12 mouse cellular contexts compared by ENCODE assay signal in the genomic region with DNA sequence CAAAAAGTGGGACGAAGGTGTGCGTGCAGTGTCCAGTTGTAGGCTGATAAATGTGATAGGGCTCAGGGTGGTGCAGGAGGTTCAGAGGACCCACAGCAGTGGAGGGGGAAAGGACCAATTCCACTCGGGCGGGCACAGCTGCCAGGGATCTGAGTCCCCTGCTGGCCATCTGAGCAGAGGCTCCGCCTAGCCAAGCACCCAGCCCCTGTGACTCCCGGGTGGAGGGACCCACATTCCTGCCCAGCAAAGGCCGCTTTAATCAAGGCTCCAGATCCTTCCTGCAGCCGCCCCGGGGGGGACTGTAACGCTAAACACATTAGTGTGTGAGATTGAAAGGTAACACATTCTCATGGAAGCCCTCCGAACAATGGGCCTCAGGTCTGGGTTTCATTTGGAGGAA.
A peak's percentile ranks its signal among the peaks of the same experiment; 100 is the strongest.
DNase-seq lines count a peak whose midpoint lies in the region; ATAC-seq and TF ChIP-seq lines count a peak whose summit lies in the region.
"Had no signal": no experiment of that assay in that cellular context is flagged by ENCODE, and none has a peak within 500 bp of the region (broad histone marks: within the 10 kb centered on the region; RNA-seq: fewer than 3 reads in every experiment).

No protein-coding gene starts in this region.

- H3K4me3 ChIP-seq in heart, embryonic 15.5 days, result no peak overlapping the region
- H3K4me3 ChIP-seq in lung, postnatal 0 days (ENCODE audit: low read depth, low read length), result no peak overlapping the region
- no peak overlapping the region for H3K4me3 ChIP-seq in embryonic facial prominence, embryonic 15.5 days (replicated peaks)
- H3K4me3 ChIP-seq in myocyte, result no peak overlapping the region
- H3K4me3 ChIP-seq: liver, embryonic 15.5 days; midbrain, embryonic 10.5 days had no signal

- H3K9me3 ChIP-seq in heart, embryonic 15.5 days (replicated peaks), result no peaks in the 10 kb centered on the region
- H3K9me3 ChIP-seq in lung, postnatal 0 days (ENCODE audit: low read length), result no peaks in the 10 kb centered on the region
- H3K9me3 ChIP-seq in embryonic facial prominence, embryonic 15.5 days (replicated peaks), result no peaks in the 10 kb centered on the region
- H3K9me3 ChIP-seq: liver, embryonic 15.5 days had no signal

- 31% methylated on average over 11 of the region's 11 CpGs for WGBS in heart, embryonic 15.5 days
- WGBS in lung, postnatal 0 days, result 39% methylated on average over 11 of the region's 11 CpGs
- 21% methylated on average over 11 of the region's 11 CpGs for WGBS in embryonic facial prominence, embryonic 15.5 days

- DNase-seq in heart, adult 9 months (ENCODE audit: low spot score in 2 of 2), result no peak
- DNase-seq in lung, postnatal 0 days (ENCODE audit: low spot score), result no peak
- no peak for DNase-seq in lung, adult 18-20 months
- no peak for DNase-seq in ovary, postnatal 10 days (ENCODE audit: low spot score)
- DNase-seq: cerebellum, adult 9-10 months had no signal

- no peaks in the 10 kb centered on the region for H3K79me2 ChIP-seq in myocyte (ENCODE audit: control insufficient read depth, insufficient read depth)

- no peak overlapping the region for H3ac ChIP-seq in myocyte (ENCODE audit: control insufficient read depth, insufficient read length)

- no peak for TF ChIP-seq CTCF in lung, postnatal 0 days (IDR thresholded peaks at IDR 0.05)

- peak; percentile 0 for TF ChIP-seq POLR2A in myocyte (IDR thresholded peaks at IDR 0.05; ENCODE audit: insufficient read length, low read depth)

- no peaks in the 10 kb centered on the region for H3K27me3 ChIP-seq in heart, embryonic 15.5 days
- no peaks in the 10 kb centered on the region for H3K27me3 ChIP-seq in lung, postnatal 0 days (replicated peaks; ENCODE audit: insufficient read depth, low read length)
- no peaks in the 10 kb centered on the region for H3K27me3 ChIP-seq in embryonic facial prominence, embryonic 15.5 days
- no peaks in the 10 kb centered on the region for H3K27me3 ChIP-seq in myocyte (ENCODE audit: control insufficient read depth, insufficient read depth, insufficient read length)
- H3K27me3 ChIP-seq: CH12.LX had no signal

- H3K4me2 ChIP-seq in heart, embryonic 15.5 days, result no peak overlapping the region
- H3K4me2 ChIP-seq in lung, postnatal 0 days (replicated peaks; ENCODE audit: low read depth, low read length), result no peak overlapping the region
- H3K4me2 ChIP-seq in embryonic facial prominence, embryonic 15.5 days (replicated peaks), result no peak overlapping the region
- H3K4me2 ChIP-seq in myocyte (ENCODE audit: low read depth), result peak overlapping the region; percentile 66
- H3K4me2 ChIP-seq: liver, embryonic 15.5 days had no signal

- ATAC-seq in heart, embryonic 15.5 days (replicated peaks; ENCODE audit: insufficient number of reproducible peaks, insufficient read depth, low FRiP score, low read depth), result no peak
- no peak for ATAC-seq in lung, postnatal 0 days
- ATAC-seq in embryonic facial prominence, embryonic 15.5 days (ENCODE audit: insufficient number of reproducible peaks, low FRiP score, low TSS enrichment, low read depth), result no peak
- ATAC-seq: hindbrain, embryonic 16.5 days had no signal

- no peak for TF ChIP-seq EP300 in lung, postnatal 0 days (IDR thresholded peaks at IDR 0.05)

- H3K4me1 ChIP-seq in heart, embryonic 15.5 days (replicated peaks), result peaks cover 47% of the 10 kb centered on the region
- H3K4me1 ChIP-seq in lung, postnatal 0 days (ENCODE audit: insufficient read depth, low read depth, low read length), result peaks cover 4% of the 10 kb centered on the region; the same call in 1 of the 2 replicates
- H3K4me1 ChIP-seq in embryonic facial prominence, embryonic 15.5 days, result peaks cover 75% of the 10 kb centered on the region
- H3K4me1 ChIP-seq: liver, embryonic 15.5 days had no signal

- no peaks in the 10 kb centered on the region for H3K36me3 ChIP-seq in heart, embryonic 15.5 days
- H3K36me3 ChIP-seq in lung, postnatal 0 days (ENCODE audit: insufficient read depth, low read length), result no peaks in the 10 kb centered on the region
- no peaks in the 10 kb centered on the region for H3K36me3 ChIP-seq in embryonic facial prominence, embryonic 15.5 days
- H3K36me3 ChIP-seq in myocyte (ENCODE audit: control insufficient read depth, insufficient read depth), result no peaks in the 10 kb centered on the region
- H3K36me3 ChIP-seq: liver, embryonic 15.5 days; midbrain, embryonic 10.5 days had no signal

- H3K27ac ChIP-seq in heart, embryonic 15.5 days, result peak overlapping the region; percentile 14; the same call in 1 of the 2 replicates
- peak overlapping the region; percentile 47 for H3K27ac ChIP-seq in lung, postnatal 0 days (ENCODE audit: low read length)
- peak overlapping the region; percentile 87 for H3K27ac ChIP-seq in embryonic facial prominence, embryonic 15.5 days (replicated peaks)
- H3K27ac ChIP-seq: liver, embryonic 15.5 days; midbrain, embryonic 10.5 days had no signal

- H3K9ac ChIP-seq in heart, embryonic 15.5 days, result no peak overlapping the region
- no peak overlapping the region for H3K9ac ChIP-seq in lung, postnatal 0 days (replicated peaks; ENCODE audit: low read depth)
- no peak overlapping the region for H3K9ac ChIP-seq in embryonic facial prominence, embryonic 15.5 days
- H3K9ac ChIP-seq: liver, embryonic 15.5 days had no signal

TF ChIP-seq in myocyte, 11 proteins besides CTCF, POLR2A, EP300 and RAD21:
- no peak for TF ChIP-seq MAX (IDR thresholded peaks at IDR 0.05; ENCODE audit: low read depth)
- peak in 2 of 3 experiments; percentile 44 to 76 for TF ChIP-seq MYOD1 (IDR thresholded peaks at IDR 0.05; ENCODE audit: control insufficient read depth in 1 of 3, insufficient read length in 2 of 3, low read depth in 2 of 3)
- no peak for TF ChIP-seq TCF12 (IDR thresholded peaks at IDR 0.05; ENCODE audit: insufficient read depth, poor library complexity, severe bottlenecking)
- TF ChIP-seq TCF3 (IDR thresholded peaks at IDR 0.05; ENCODE audit: insufficient read length, low read depth), result no peak
- TF ChIP-seq REST (IDR thresholded peaks at IDR 0.05; ENCODE audit: insufficient read depth, insufficient read length), result no peak
- TF ChIP-seq MYOG (IDR thresholded peaks at IDR 0.05; ENCODE audit: control insufficient read depth in 1 of 3, insufficient read depth in 1 of 3, insufficient read length in 2 of 3, low read depth in 2 of 3), result peak in 1 of 3 experiments; percentile 84
- TF ChIP-seq CEBPB (IDR thresholded peaks at IDR 0.05; ENCODE audit: insufficient read depth, poor library complexity, severe bottlenecking), result no peak
- TF ChIP-seq E2F4 (IDR thresholded peaks at IDR 0.05; ENCODE audit: insufficient read depth), result no peak
- TF ChIP-seq USF1 (IDR thresholded peaks at IDR 0.05; ENCODE audit: low read depth), result no peak
- TF ChIP-seq SRF (IDR thresholded peaks at IDR 0.05; ENCODE audit: control insufficient read depth, insufficient read length, low read depth), result no peak
- TF ChIP-seq POLR2AphosphoS2 (IDR thresholded peaks at IDR 0.05; ENCODE audit: insufficient read length, low read depth), result no peak

Comparison
In these comparisons a context has a peak if more than half of its experiments do, and no peak if none do; other contexts are left out.
1. H3K27ac ChIP-seq: peak in every context shown above with its lines; median percentile 87 in embryonic facial prominence, embryonic 15.5 days; 47 in lung, postnatal 0 days; 14 in heart, embryonic 15.5 days.